ENCODE assay signal across 8 mouse cellular contexts in the genomic region with DNA sequence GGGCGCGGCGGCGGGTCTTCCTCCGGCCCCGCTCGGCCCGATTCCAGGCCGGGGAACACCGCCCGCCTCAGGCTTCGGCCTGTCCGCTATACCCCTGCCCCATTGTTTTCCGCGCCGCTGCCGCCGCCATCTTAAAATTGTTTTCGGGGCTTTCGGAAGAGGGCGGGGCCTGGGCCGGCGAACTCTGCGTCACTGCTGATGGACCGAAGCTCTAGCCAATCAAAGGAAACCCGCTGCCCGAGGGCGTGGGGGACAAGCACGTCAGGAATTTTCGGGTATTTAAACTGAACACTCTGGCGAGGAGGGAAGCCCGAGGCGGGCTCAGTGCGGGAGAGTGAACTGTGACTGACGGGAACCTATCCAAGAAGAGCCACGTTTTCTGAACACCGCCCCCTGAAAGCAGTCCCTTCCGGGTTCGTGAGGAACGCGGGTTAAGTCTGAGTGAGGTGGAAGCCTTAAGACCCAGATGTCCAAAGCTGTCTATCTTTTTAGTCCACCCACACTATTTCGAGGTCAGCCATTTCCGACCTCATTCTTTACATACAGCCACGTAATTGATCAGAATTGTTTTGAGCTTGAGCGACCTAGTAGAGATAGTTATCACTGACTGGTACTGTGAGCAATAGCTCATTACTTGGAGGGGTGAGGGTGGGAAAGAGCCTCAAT. TPM values are rescaled to one million over a fixed set of nuclear protein-coding genes. Genes with fewer than 3 reads are reported as not detected.
A peak's percentile ranks its signal among the peaks of the same experiment; 100 is the strongest.
DNase-seq lines count a peak whose midpoint lies in the region; ATAC-seq and TF ChIP-seq lines count a peak whose summit lies in the region.

A gene (minus strand): TSS at position 122 of the 666 bp plus-strand sequence.

- DNase-seq in heart, postnatal 10 days: peak; percentile 98 to 99
- peak; percentile 90 for DNase-seq in large intestine, adult 2 months (ENCODE audit: low read depth, low spot score)
- peak; percentile 97 for DNase-seq in liver, postnatal 0 days
- peak; percentile 97 for DNase-seq in testis, postnatal 10 days (ENCODE audit: low spot score)

- peak within 1 kb of the TSS; percentile 83 for H3K4me2 ChIP-seq in forebrain, embryonic 13.5 days
- H3K4me2 ChIP-seq in liver, postnatal 0 days (ENCODE audit: low read depth, low read length): peak within 1 kb of the TSS; percentile 91
- H3K4me2 ChIP-seq in neural tube, embryonic 14.5 days (ENCODE audit: low read depth, low read length): peak within 1 kb of the TSS; percentile 63

- under 1% methylated on average over 45 of the region's 45 CpGs for WGBS in forebrain, embryonic 13.5 days
- under 1% methylated on average over 43 of the region's 45 CpGs for WGBS in large intestine, adult 2 months
- under 1% methylated on average over 45 of the region's 45 CpGs for WGBS in liver, postnatal 0 days (ENCODE audit: insufficient replicate concordance)
- under 1% methylated on average over 44 of the region's 45 CpGs for WGBS in neural tube, embryonic 14.5 days

- no peaks in the 10 kb centered on the region for H3K9me3 ChIP-seq in ES-Bruce4 (replicated peaks; ENCODE audit: control insufficient read depth, insufficient read depth, low read length, poor library complexity, severe bottlenecking)
- H3K9me3 ChIP-seq in forebrain, embryonic 13.5 days (replicated peaks): no peaks in the 10 kb centered on the region
- H3K9me3 ChIP-seq in liver, postnatal 0 days (ENCODE audit: low read length): no peaks in the 10 kb centered on the region
- no peaks in the 10 kb centered on the region for H3K9me3 ChIP-seq in neural tube, embryonic 14.5 days (ENCODE audit: control insufficient read depth, low read length)

- no peak for TF ChIP-seq CTCF in ES-Bruce4 (IDR thresholded peaks at IDR 0.05; ENCODE audit: low read depth, low read length)
- TF ChIP-seq CTCF in liver, postnatal 0 days (IDR thresholded peaks at IDR 0.05; ENCODE audit: low read depth): no peak

- H3K27me3 ChIP-seq in ES-Bruce4 (ENCODE audit: control insufficient read depth, insufficient read depth, low read length, poor library complexity, severe bottlenecking): no peaks in the 10 kb centered on the region
- H3K27me3 ChIP-seq in forebrain, embryonic 13.5 days: no peaks in the 10 kb centered on the region
- H3K27me3 ChIP-seq in liver, postnatal 0 days (ENCODE audit: insufficient read depth, low read length): no peaks in the 10 kb centered on the region
- 0 out of 2 replicates have a peak, but pooled peaks cover 2% of the 10 kb centered on the region for H3K27me3 ChIP-seq in neural tube, embryonic 14.5 days (ENCODE audit: control insufficient read depth, insufficient read depth, low read length)

- peak within 1 kb of the TSS; percentile 81 for H3K4me3 ChIP-seq in ES-Bruce4 (ENCODE audit: low read depth, low read length)
- peak within 1 kb of the TSS; percentile 98 for H3K4me3 ChIP-seq in forebrain, embryonic 13.5 days
- peak within 1 kb of the TSS; percentile 99 for H3K4me3 ChIP-seq in liver, postnatal 0 days (ENCODE audit: low read depth, low read length)
- peak within 1 kb of the TSS; percentile 97 for H3K4me3 ChIP-seq in neural tube, embryonic 14.5 days (ENCODE audit: low read depth, low read length)

- no peaks in the 10 kb centered on the region for H3K4me1 ChIP-seq in ES-Bruce4 (ENCODE audit: control insufficient read depth, insufficient read depth, low read length)
- peaks cover 31% of the 10 kb centered on the region for H3K4me1 ChIP-seq in forebrain, embryonic 13.5 days
- peaks cover 24% of the 10 kb centered on the region for H3K4me1 ChIP-seq in liver, postnatal 0 days (ENCODE audit: insufficient read depth)
- peaks cover 21% of the 10 kb centered on the region for H3K4me1 ChIP-seq in neural tube, embryonic 14.5 days (ENCODE audit: control insufficient read depth, insufficient read depth, low read length)

- TF ChIP-seq POLR2A in ES-Bruce4 (IDR thresholded peaks at IDR 0.05; ENCODE audit: insufficient read depth, low read length): peak; percentile 96

- peaks cover 41% of the 10 kb centered on the region for H3K36me3 ChIP-seq in ES-Bruce4 (ENCODE audit: control insufficient read depth, insufficient read depth, low read length, poor library complexity, severe bottlenecking)
- peaks cover 41% of the 10 kb centered on the region for H3K36me3 ChIP-seq in forebrain, embryonic 13.5 days (ENCODE audit: poor library complexity, severe bottlenecking)
- H3K36me3 ChIP-seq in liver, postnatal 0 days (replicated peaks; ENCODE audit: insufficient read depth, low read length): peaks cover 31% of the 10 kb centered on the region
- peaks cover 28% of the 10 kb centered on the region for H3K36me3 ChIP-seq in neural tube, embryonic 14.5 days (ENCODE audit: control insufficient read depth, insufficient read depth, low read length)

- ATAC-seq in cerebellum, adult (ENCODE audit: insufficient number of reproducible peaks, low FRiP score, low TSS enrichment): peak; percentile 99
- peak; percentile 99 for ATAC-seq in forebrain, embryonic 13.5 days
- ATAC-seq in liver, postnatal 0 days: peak; percentile 96
- ATAC-seq in neural tube, embryonic 14.5 days (ENCODE audit: low read depth): peak; percentile 99

- H3K27ac ChIP-seq in ES-Bruce4 (ENCODE audit: insufficient read depth, low read length): peak within 1 kb of the TSS; percentile 79
- H3K27ac ChIP-seq in forebrain, embryonic 13.5 days: peak within 1 kb of the TSS; percentile 97
- H3K27ac ChIP-seq in liver, postnatal 0 days (ENCODE audit: low read depth): peak within 1 kb of the TSS; percentile 100
- H3K27ac ChIP-seq in neural tube, embryonic 14.5 days (ENCODE audit: low read depth, low read length): peak within 1 kb of the TSS; percentile 98

- peak within 1 kb of the TSS; percentile 98 for H3K9ac ChIP-seq in ES-Bruce4 (ENCODE audit: low read depth, poor library complexity, severe bottlenecking)
- peak within 1 kb of the TSS; percentile 98 for H3K9ac ChIP-seq in forebrain, embryonic 13.5 days
- peak within 1 kb of the TSS; percentile 100 for H3K9ac ChIP-seq in liver, postnatal 0 days (replicated peaks)
- H3K9ac ChIP-seq in neural tube, embryonic 14.5 days (replicated peaks; ENCODE audit: low read depth, low read length): peak within 1 kb of the TSS; percentile 98

- intact Hi-C loops in heart, postnatal 10 days (cut with DNase I): loop anchor here (2.0 to 5.0 kb wide), 3 partner anchors 22 to 85 kb away; a partner anchor contains a TSS

- 0 out of 2 replicates have a peak, but pooled peaks have one; percentile 24 for TF ChIP-seq EP300 in ES-Bruce4 (IDR thresholded peaks at IDR 0.05; ENCODE audit: insufficient read depth, low read depth, low read length)
- TF ChIP-seq EP300 in liver, postnatal 0 days (IDR thresholded peaks at IDR 0.05; ENCODE audit: low read depth): no peak; the same call in 1 of the 2 replicates

RNA-seq across cellular contexts. Expression of the gene that starts here (rescaled TPM):
- 13.7 and 14.1 TPM in 2 replicates for polyA plus RNA-seq in ES-Bruce4 (2011; ENCODE audit: insufficient read depth, insufficient read length, low read depth, missing spikeins)
- 4.5 and 4.8 TPM in 2 replicates for polyA plus RNA-seq in forebrain, embryonic 13.5 days (2015; fragmentation: Nextera tagmentation; extraction: Ambion mirVana)
- total RNA-seq in heart, postnatal 10 days (2021): 10 to 100 TPM; 19.2 to 20.3 TPM
- 7.1 and 9.3 TPM in 2 replicates for polyA plus RNA-seq in large intestine, adult 2 months (2012; rRNA removed)
- 1.6 TPM in 2 replicates for polyA plus RNA-seq in liver, postnatal 0 days (2015; fragmentation: Nextera tagmentation; extraction: Ambion mirVana)
- 3.5 and 4.4 TPM in 2 replicates for polyA plus RNA-seq in neural tube, embryonic 14.5 days (2014; fragmentation: Nextera tagmentation; extraction: Ambion mirVana)

Comparison
In these comparisons a context has a peak if more than half of its experiments do, and no peak if none do; other contexts are left out.
1. Peak in every context shown above with its lines: DNase-seq, ATAC-seq, H3K4me3 ChIP-seq and H3K27ac ChIP-seq.